25 mouse cellular contexts compared by ENCODE assay signal in genomic region chr13:50445261-50445660, GRCm38 (mm10). TPM values are rescaled to one million over a fixed set of nuclear protein-coding genes. Genes with fewer than 3 reads are reported as not detected.
A peak's percentile ranks its signal among the peaks of the same experiment; 100 is the strongest.
DNase-seq lines count a peak whose midpoint lies in the region; TF ChIP-seq lines count a peak whose summit lies in the region.
"Had no signal": no experiment of that assay in that cellular context is flagged by ENCODE, and none has a peak within 500 bp of the region (broad histone marks: within the 10 kb centered on the region; RNA-seq: fewer than 3 reads in every experiment).

No protein-coding gene starts in this region.

- DNase-seq in heart, adult 11 months = peak; percentile 21
- DNase-seq in heart, adult 9 months (ENCODE audit: low spot score in 2 of 2) = no peak
- peak; percentile 59 for DNase-seq in Muller cell, postnatal 12 days (ENCODE audit: inconsistent ontology term)
- DNase-seq in retina, embryonic 14.5 days (ENCODE audit: low spot score) = peak; percentile 39
- no peak for DNase-seq in lung, adult 2 months
- no peak for DNase-seq in left cerebral cortex, adult 11 months (ENCODE audit: low spot score)
- DNase-seq: adrenal gland, adult 2 months; adrenal gland, postnatal 10 days; adrenal gland, postnatal 25 days; B cell, adult 2 months; cerebellum, adult 11-12 months; cerebellum, adult 2 months; cerebellum, adult 9-10 months; cerebellum, postnatal 10 days; cerebellum, postnatal 25 days; forebrain, postnatal 0 days had no signal

- 69% methylated on average over 4 of the region's 4 CpGs for WGBS in lung, adult 2 months

- H3K4me3 ChIP-seq in lung, adult 2 months (replicated peaks; ENCODE audit: extremely low read depth, low read depth, low read length) = no peak overlapping the region
- H3K4me3 ChIP-seq: embryonic facial prominence, embryonic 10.5 days; embryonic facial prominence, embryonic 12.5 days; forebrain, embryonic 13.5 days; forebrain, embryonic 15.5 days had no signal

- TF ChIP-seq POLR2A in lung, adult 2 months (IDR thresholded peaks at IDR 0.05; ENCODE audit: borderline replicate concordance, extremely low read depth, low read depth, low read length) = no peak

- TF ChIP-seq CTCF in lung, adult 2 months (IDR thresholded peaks at IDR 0.05; ENCODE audit: insufficient read depth, low read length) = no peak

- no peaks in the 10 kb centered on the region for H3K4me1 ChIP-seq in lung, adult 2 months (ENCODE audit: control insufficient read depth, insufficient read depth, low read length)
- H3K4me1 ChIP-seq: embryonic facial prominence, embryonic 10.5 days; embryonic facial prominence, embryonic 12.5 days; forebrain, embryonic 13.5 days; forebrain, embryonic 15.5 days had no signal

RNA-seq across cellular contexts. Expression of gene Gm47429, which starts 1.5 kb away (rescaled TPM):
- polyA plus RNA-seq in lung, adult 2 months (2012; rRNA removed) = not detected in 2 replicates
- polyA plus RNA-seq: adrenal gland, adult 2 months; CD4-positive, CD25-positive, alpha-beta regulatory T cell, adult 4 months; cerebellum, adult 2 months; cortical plate, adult 2 months; embryonic facial prominence, embryonic 10.5 days; embryonic facial prominence, embryonic 12.5 days; embryonic facial prominence, embryonic 14.5 days; forebrain, embryonic 11.5 days; forebrain, embryonic 13.5 days; forebrain, embryonic 15.5 days; forebrain, postnatal 0 days; G1E had no signal

RNA-seq across cellular contexts. Expression of gene Nutm2, which starts 21.8 kb away (rescaled TPM):
- polyA plus RNA-seq in lung, adult 2 months (2012; rRNA removed) = not detected in 2 replicates
- polyA plus RNA-seq: adrenal gland, adult 2 months; CD4-positive, CD25-positive, alpha-beta regulatory T cell, adult 4 months; cerebellum, adult 2 months; cortical plate, adult 2 months; embryonic facial prominence, embryonic 10.5 days; embryonic facial prominence, embryonic 12.5 days; embryonic facial prominence, embryonic 14.5 days; forebrain, embryonic 11.5 days; forebrain, embryonic 13.5 days; forebrain, embryonic 15.5 days; forebrain, postnatal 0 days; G1E had no signal

RNA-seq across cellular contexts. Expression of gene Fbxw17, which starts 27.6 kb away (rescaled TPM):
- 18.6 and 30.9 TPM in 2 replicates for polyA plus RNA-seq in lung, adult 2 months (2012; rRNA removed)
- polyA plus RNA-seq: G1E had no signal

Comparison
In these comparisons a context has a peak if more than half of its experiments do, and no peak if none do; other contexts are left out.
1. DNase-seq: peak in heart, adult 11 months (single experiment), Muller cell, postnatal 12 days (single experiment) and retina, embryonic 14.5 days (single experiment); none in heart, adult 9 months (0 of 2), lung, adult 2 months (single experiment) and left cerebral cortex, adult 11 months (single experiment).